Mouse (Mus musculus): ENCODE data around the gene Sspo. TPM values are rescaled to one million over a fixed set of nuclear protein-coding genes. Genes with fewer than 3 reads are reported as not detected.

The Sspo gene
- total and polyA plus RNA-seq, 3 experiments, result 0.08 to 0.42 (median 0.17) TPM

GRCm38 (mm10) chr6:48529261-48529660 is 81.2 kb downstream of the Sspo start:
- no peaks in the 10 kb centered on the region for H3K79me2 ChIP-seq (replicated peaks; ENCODE audit: control insufficient read depth, extremely low read depth, insufficient read depth, poor library complexity, severe bottlenecking)
- H3K9me3 ChIP-seq (replicated peaks; ENCODE audit: low read length), result no peaks in the 10 kb centered on the region
- in situ Hi-C loops (cut with MboI; ENCODE audit: low pct_ligation_motif_present, low pct_unique_long_range_greater_than_20kb, low sequenced_read_pairs) (loop anchor here (25.0 kb wide), 1 partner anchor 342 kb away; no protein-coding TSS in a partner anchor), dilution Hi-C loops (cut with MboI; ENCODE audit: extremely low pct_ligation_motif_present, extremely low pct_unique_long_range_greater_than_20kb, low sequenced_read_pairs) (no loop called here)
- TF ChIP-seq RAD21 (IDR thresholded peaks at IDR 0.05; ENCODE audit: low read depth, low read length) (peak; percentile 21), ZMIZ1 (IDR thresholded peaks at IDR 0.05; ENCODE audit: low read depth, low read length) (no peak), JUND (conservative IDR thresholded peaks at IDR 0.05; ENCODE audit: low read depth, low read length) (no peak), MEF2A (IDR thresholded peaks at IDR 0.05; ENCODE audit: borderline replicate concordance, low read depth, low read length) (no peak), TCF12 (IDR thresholded peaks at IDR 0.05; ENCODE audit: low read depth, low read length) (no peak), CTCF (conservative IDR thresholded peaks at IDR 0.05 in 1 of 2, IDR thresholded peaks at IDR 0.05 in 1 of 2; ENCODE audit: low read depth in 2 of 2, low read length in 2 of 2) (peak in 1 of 2 experiments; percentile 14; a peak in 1 of 4 replicates)
- no peak overlapping the region for H3K4me2 ChIP-seq (ENCODE audit: insufficient read depth, low read depth, poor library complexity, severe bottlenecking)
- H3K4me3 ChIP-seq (replicated peaks in 1 of 3; ENCODE audit: low read depth in 2 of 3, low read length in 2 of 3, poor library complexity in 1 of 3), result no peak overlapping the region
- H3K27ac ChIP-seq (ENCODE audit: insufficient read depth, low read depth), result no peak overlapping the region
- H3K36me3 ChIP-seq (replicated peaks in 1 of 2; ENCODE audit: control insufficient read depth in 1 of 2, insufficient read depth in 1 of 2, low read length in 1 of 2), result peaks cover 19 to 90% of the 10 kb centered on the region in 2 experiments
- no peaks in the 10 kb centered on the region for H3K27me3 ChIP-seq (replicated peaks)
- no peak overlapping the region for H3K9ac ChIP-seq (ENCODE audit: insufficient read depth, low read depth)
- H3K4me1 ChIP-seq (ENCODE audit: control insufficient read depth in 1 of 2, insufficient read depth in 2 of 2), result no peaks in the 10 kb centered on the region
- no peak for DNase-seq (ENCODE audit: extremely low read depth)

- dilution Hi-C loops (cut with MboI; ENCODE audit: extremely low pct_ligation_motif_present, extremely low pct_unique_long_range_greater_than_20kb, low sequenced_read_pairs) (no loop called here), in situ Hi-C loops (cut with MboI; ENCODE audit: low pct_ligation_motif_present, low pct_unique_long_range_greater_than_20kb, low sequenced_read_pairs) (loop anchor here (25.0 kb wide), 1 partner anchor 343 kb away; no protein-coding TSS in a partner anchor)
- no peak overlapping the region for H3K4me3 ChIP-seq (replicated peaks in 1 of 3; ENCODE audit: low read depth in 2 of 3, low read length in 2 of 3, poor library complexity in 1 of 3)
- no peaks in the 10 kb centered on the region for H3K79me2 ChIP-seq (replicated peaks; ENCODE audit: control insufficient read depth, extremely low read depth, insufficient read depth, poor library complexity, severe bottlenecking)
- H3K9me3 ChIP-seq (replicated peaks; ENCODE audit: low read length), result no peaks in the 10 kb centered on the region
- no peaks in the 10 kb centered on the region for H3K27me3 ChIP-seq (replicated peaks)
- DNase-seq (ENCODE audit: extremely low read depth), result no peak
- H3K27ac ChIP-seq (ENCODE audit: insufficient read depth, low read depth), result no peak overlapping the region
- TF ChIP-seq CTCF (conservative IDR thresholded peaks at IDR 0.05 in 1 of 2, IDR thresholded peaks at IDR 0.05 in 1 of 2; ENCODE audit: low read depth in 2 of 2, low read length in 2 of 2), result no peak
- no peak for TF ChIP-seq CHD1 (IDR thresholded peaks at IDR 0.05; ENCODE audit: low read depth, low read length)
- TF ChIP-seq KAT2A (IDR thresholded peaks at IDR 0.05; ENCODE audit: insufficient replicate concordance, low read length), result no peak
- no peak for TF ChIP-seq MAFK (IDR thresholded peaks at IDR 0.05; ENCODE audit: insufficient replicate concordance, low read length)
- no peak for TF ChIP-seq PAX5 (IDR thresholded peaks at IDR 0.05; ENCODE audit: low read length)
- no peak overlapping the region for H3K9ac ChIP-seq (ENCODE audit: insufficient read depth, low read depth)
- H3K4me1 ChIP-seq (ENCODE audit: control insufficient read depth in 1 of 2, insufficient read depth in 2 of 2), result peaks cover 0 to 3% of the 10 kb centered on the region in 2 experiments; a peak in 1 of 4 replicates
- no peak overlapping the region for H3K4me2 ChIP-seq (ENCODE audit: insufficient read depth, low read depth, poor library complexity, severe bottlenecking)
- H3K36me3 ChIP-seq (replicated peaks in 1 of 2; ENCODE audit: control insufficient read depth in 1 of 2, insufficient read depth in 1 of 2, low read length in 1 of 2), result peaks cover 19 to 92% of the 10 kb centered on the region in 2 experiments
Observed at GRCm38 (mm10) chr6:48529871-48530440, 81.9 kb downstream of the Sspo start.

DNA sequence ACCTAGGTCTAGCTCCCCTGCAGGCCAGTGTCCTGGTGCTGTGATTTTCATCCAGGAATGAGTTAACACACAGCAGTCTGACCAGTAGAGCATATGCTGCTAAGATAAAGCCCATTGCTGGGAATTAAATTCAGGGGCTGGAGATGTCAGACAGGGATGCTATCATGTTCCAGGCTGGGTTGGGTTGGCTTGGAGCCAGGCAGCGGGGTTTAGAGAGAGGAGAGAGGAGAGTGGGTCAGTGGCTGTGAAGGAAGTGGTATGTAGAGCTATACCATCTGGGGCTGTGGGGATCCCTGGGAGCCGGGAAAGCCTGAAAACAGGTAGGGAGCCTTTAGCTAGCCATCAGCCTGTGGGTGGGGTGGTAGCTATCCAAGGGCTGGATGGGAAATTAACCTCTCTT is 82.8 kb downstream of the Sspo start:
- in situ Hi-C loops (cut with MboI; ENCODE audit: low pct_ligation_motif_present, low pct_unique_long_range_greater_than_20kb, low sequenced_read_pairs), result loop anchor here (25.0 kb wide), 1 partner anchor 344 kb away; no protein-coding TSS in a partner anchor
- no peak overlapping the region for H3K4me2 ChIP-seq (ENCODE audit: insufficient read depth, low read depth, poor library complexity, severe bottlenecking)

More for the DNA sequence above, 82.8 kb downstream of the Sspo start:
- Histone ChIP-seq H3K9ac (ENCODE audit: insufficient read depth, low read depth) (no peak overlapping the region), H3K36me3 (replicated peaks in 1 of 2; ENCODE audit: control insufficient read depth in 1 of 2, insufficient read depth in 1 of 2, low read length in 1 of 2) (peaks cover 19 to 86% of the 10 kb centered on the region in 2 experiments), H3K9me3 (replicated peaks; ENCODE audit: low read length) (no peaks in the 10 kb centered on the region), H3K27ac (ENCODE audit: insufficient read depth, low read depth) (no peak overlapping the region), H3K4me1 (ENCODE audit: control insufficient read depth in 1 of 2, insufficient read depth in 2 of 2) (peaks cover 0 to 12% of the 10 kb centered on the region in 2 experiments; a peak in 2 of 4 replicates), H3K79me2 (replicated peaks; ENCODE audit: control insufficient read depth, extremely low read depth, insufficient read depth, poor library complexity, severe bottlenecking) (no peaks in the 10 kb centered on the region), H3K4me3 (replicated peaks in 1 of 3; ENCODE audit: low read depth in 2 of 3, low read length in 2 of 3, poor library complexity in 1 of 3) (no peak overlapping the region), H3K27me3 (replicated peaks) (no peaks in the 10 kb centered on the region)
- dilution Hi-C loops (cut with MboI; ENCODE audit: extremely low pct_ligation_motif_present, extremely low pct_unique_long_range_greater_than_20kb, low sequenced_read_pairs), result no loop called here
- no peak for DNase-seq (ENCODE audit: extremely low read depth)
- TF ChIP-seq E2F4 (IDR thresholded peaks at IDR 0.05; ENCODE audit: insufficient replicate concordance, low read depth, low read length) (no peak), IRF4 (IDR thresholded peaks at IDR 0.05; ENCODE audit: low read depth, low read length) (no peak)

Data from CH12.LX (cell line).